Mouse (Mus musculus) testis, adult 2 months (tissue): ENCODE data around the gene Mrpl27. TPM values are rescaled to one million over a fixed set of nuclear protein-coding genes. Genes with fewer than 3 reads are reported as not detected.

ENCODE experiments used
- H3K27ac ChIP-seq: fragments of 200-500 bp; 2 replicates; pipeline ENCODE4 v1.5.1; 2012; ENCODE audit warnings: low read depth, low read length; ENCODE audit not compliant: control insufficient read depth, insufficient read depth
- H3K27me3 ChIP-seq: fragments of 200-500 bp; 2 replicates; pipeline ENCODE4 v1.6.1; 2012; ENCODE audit warnings: mild to moderate bottlenecking, low read length, moderate library complexity; ENCODE audit not compliant: control insufficient read depth, insufficient read depth
- H3K36me3 ChIP-seq: fragments of 200-500 bp; 2 replicates; pipeline ENCODE4 v1.6.1; 2012; ENCODE audit warnings: mild to moderate bottlenecking, low read length; ENCODE audit not compliant: control insufficient read depth, insufficient read depth
- H3K4me1 ChIP-seq: fragments of 200-500 bp; 2 replicates; pipeline ENCODE4 v1.6.1; 2012; ENCODE audit warnings: low read length; ENCODE audit not compliant: control insufficient read depth, insufficient read depth
- H3K4me3 ChIP-seq: fragments of 200-500 bp; 2 replicates; pipeline ENCODE4 v1.5.1; 2012; ENCODE audit warnings: low read depth, mild to moderate bottlenecking, low read length, moderate library complexity, mixed read lengths; ENCODE audit not compliant: control insufficient read depth
- CTCF ChIP-seq: fragments of 200-500 bp; IDR thresholded peaks from 2 replicates; pipeline ENCODE4 v1.5.1; 2012; ENCODE audit warnings: low read depth, mild to moderate bottlenecking, inconsistent platforms, low read length, moderate library complexity; ENCODE audit not compliant: control insufficient read depth, insufficient read depth, insufficient replicate concordance
- POLR2A ChIP-seq: fragments of 200-500 bp; IDR thresholded peaks from 2 replicates; pipeline ENCODE4 v1.6.1; 2012; ENCODE audit warnings: low read depth, mild to moderate bottlenecking, inconsistent platforms, low read length, moderate library complexity; ENCODE audit not compliant: control insufficient read depth
- polyA plus RNA-seq: library from polyadenylated mRNA; depleted of rRNA; stranded (reverse); fragments of >200 nt; gene quantifications from 2 replicates; pipeline ENCODE4 v1.2.3, GENCODE M21; 2012; rRNA removed

Mrpl27 gene
- polyA plus RNA-seq, 1 experiment, result 24.0 TPM

DNA sequence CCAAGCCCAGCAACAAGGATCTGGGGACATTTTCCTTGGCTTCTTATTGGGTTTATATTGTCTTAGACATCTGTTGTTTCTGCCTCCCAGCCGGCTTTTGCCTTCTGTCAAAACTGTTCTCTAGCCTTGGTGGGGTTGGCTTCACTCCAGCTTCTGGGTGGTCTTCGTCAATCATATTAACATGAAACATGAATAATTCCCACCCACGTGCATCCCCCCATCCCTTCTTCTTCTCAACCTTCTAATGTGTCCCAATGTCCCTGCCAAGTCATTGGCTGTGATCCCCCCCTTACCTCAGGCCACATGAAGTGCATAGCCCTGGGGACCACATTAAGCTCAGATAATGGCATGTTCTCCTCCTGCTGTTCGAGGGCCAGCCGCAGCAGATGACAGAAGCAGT is 50.9 kb downstream of the Mrpl27 start, which contains the start of gene Gm11541:
Gene Gm11541 (minus strand): TSS at position 28 of the 400 bp plus-strand sequence.
- Histone ChIP-seq H3K27ac (no peak within 1 kb of the TSS), H3K27me3 (no peaks in the 10 kb centered on the region), H3K4me1 (peaks cover 2% of the 10 kb centered on the region), H3K36me3 (no peaks in the 10 kb centered on the region), H3K4me3 (no peak within 1 kb of the TSS)
- TF ChIP-seq CTCF, result no peak
- TF ChIP-seq POLR2A, result no peak

Other genes starting within 250 kb of the Mrpl27 start
- gene Cacna1g, start 179.6 kb upstream of the Mrpl27 start, polyA plus RNA-seq, result 3.4 and 5.1 TPM in 2 replicates
- gene Spata20, start 167.6 kb upstream of the Mrpl27 start, polyA plus RNA-seq, result 1,087 and 1,277 TPM in 2 replicates
- 1.7 and 1.8 TPM in 2 replicates for gene Epn3, start 153.8 kb upstream of the Mrpl27 start, polyA plus RNA-seq
- 193 and 197 TPM in 2 replicates for gene Mycbpap, start 132.0 kb upstream of the Mrpl27 start, polyA plus RNA-seq
- gene Rsad1, start 104.5 kb upstream of the Mrpl27 start, polyA plus RNA-seq, result 5.1 and 5.4 TPM in 2 replicates
- gene Chad, start 88.7 kb upstream of the Mrpl27 start, polyA plus RNA-seq, result 0.14 TPM in 1 of 2 replicates, not detected in the other
- 7.0 and 8.3 TPM in 2 replicates for gene Acsf2, start 51.9 kb upstream of the Mrpl27 start, polyA plus RNA-seq
- 75.9 and 78.0 TPM in 2 replicates for gene Lrrc59, start 24.0 kb upstream of the Mrpl27 start, polyA plus RNA-seq
- gene Eme1, start 197 bp downstream of the Mrpl27 start, polyA plus RNA-seq, result 3.9 and 4.2 TPM in 2 replicates
- 3.3 and 3.4 TPM in 2 replicates for gene Xylt2, start 23.7 kb downstream of the Mrpl27 start, polyA plus RNA-seq
- not detected in 2 replicates for gene Gm11541, start 50.7 kb downstream of the Mrpl27 start, polyA plus RNA-seq
- 0.91 and 1.2 TPM in 2 replicates for gene Cdc34b, start 88.0 kb downstream of the Mrpl27 start, polyA plus RNA-seq
- gene Tmem92, start 128.9 kb downstream of the Mrpl27 start, polyA plus RNA-seq, result not detected in 2 replicates